Mouse (Mus musculus) MEL-GATA-1-ER (cell line): ENCODE measurements around the gene 1600002K03Rik.

Source experiments
- DNase-seq: peaks from one replicate; pipeline ENCODE4 v3.0.0-alpha.2; 2012; ENCODE audit warnings: low read depth; ENCODE audit errors: extremely low read depth

1600002K03Rik gene

GRCm38 (mm10) chr10:80153713-80154112 lies 19.0 kb upstream of the 1600002K03Rik start:
- no peak for DNase-seq

GRCm38 (mm10) chr10:80154384-80154783 lies 18.4 kb upstream of the 1600002K03Rik start:
- DNase-seq: no peak

- DNase-seq: no peak
Observed at GRCm38 (mm10) chr10:80155277-80155676, 17.5 kb upstream of the 1600002K03Rik start.

- no peak for DNase-seq
Observed at GRCm38 (mm10) chr10:80156002-80156751, 16.6 kb upstream of the 1600002K03Rik start.

GRCm38 (mm10) chr10:80156752-80157053 lies 16.0 kb upstream of the 1600002K03Rik start:
- no peak for DNase-seq

GRCm38 (mm10) chr10:80157141-80157929 lies 15.4 kb upstream of the 1600002K03Rik start:
- no peak for DNase-seq

GRCm38 (mm10) chr10:80158307-80158986 lies 14.3 kb upstream of the 1600002K03Rik start:
- DNase-seq: no peak

- no peak for DNase-seq
Observed at GRCm38 (mm10) chr10:80159021-80159560, 13.7 kb upstream of the 1600002K03Rik start.

- peak; percentile 96 for DNase-seq
Observed at GRCm38 (mm10) chr10:80159561-80160454, 12.9 kb upstream of the 1600002K03Rik start.

- DNase-seq: no peak
Observed at GRCm38 (mm10) chr10:80160455-80161371, 12.0 kb upstream of the 1600002K03Rik start.

- no peak for DNase-seq
Observed at GRCm38 (mm10) chr10:80161522-80162242, 11.1 kb upstream of the 1600002K03Rik start.

- DNase-seq: no peak
Observed at GRCm38 (mm10) chr10:80162243-80162608, 10.5 kb upstream of the 1600002K03Rik start.

GRCm38 (mm10) chr10:80162716-80163299 lies 9.9 kb upstream of the 1600002K03Rik start:
- DNase-seq: no peak

GRCm38 (mm10) chr10:80163721-80164120 lies 9.0 kb upstream of the 1600002K03Rik start:
- no peak for DNase-seq

GRCm38 (mm10) chr10:80164161-80164997 lies 8.4 kb upstream of the 1600002K03Rik start:
- no peak for DNase-seq

GRCm38 (mm10) chr10:80164998-80165344 lies 7.8 kb upstream of the 1600002K03Rik start:
- DNase-seq: peak; percentile 86

GRCm38 (mm10) chr10:80165392-80166128 lies 7.2 kb upstream of the 1600002K03Rik start, which contains the start of gene Cirbp:
TSS of gene Cirbp (plus strand) at chr10:80165985.
- DNase-seq: peak; percentile 65
